Mouse (Mus musculus): ENCODE measurements around the gene Thbd.
A peak's percentile ranks its signal among the peaks of the same experiment; 100 is the strongest.

Gene Thbd

DNA sequence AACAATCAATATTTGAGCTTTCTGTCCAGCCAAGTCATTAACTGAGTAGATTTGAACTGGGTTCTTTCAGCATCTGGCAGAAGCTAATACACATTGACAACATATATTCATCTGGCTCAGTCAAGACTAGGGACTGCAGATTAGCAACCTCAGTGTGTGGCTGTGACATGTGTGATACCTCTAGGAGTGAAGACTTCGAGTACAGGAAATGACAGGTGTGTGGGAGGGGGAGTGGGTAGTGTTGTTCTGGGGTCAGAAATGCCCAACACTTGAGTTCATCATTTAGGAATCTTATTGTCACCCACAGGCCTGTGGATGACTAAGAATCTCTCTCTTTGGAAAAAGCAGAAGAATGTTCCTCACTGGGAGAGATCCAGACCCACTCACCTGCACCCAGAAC, 13.1 kb upstream of the Thbd start:
- no peak for DNase-seq

DNA sequence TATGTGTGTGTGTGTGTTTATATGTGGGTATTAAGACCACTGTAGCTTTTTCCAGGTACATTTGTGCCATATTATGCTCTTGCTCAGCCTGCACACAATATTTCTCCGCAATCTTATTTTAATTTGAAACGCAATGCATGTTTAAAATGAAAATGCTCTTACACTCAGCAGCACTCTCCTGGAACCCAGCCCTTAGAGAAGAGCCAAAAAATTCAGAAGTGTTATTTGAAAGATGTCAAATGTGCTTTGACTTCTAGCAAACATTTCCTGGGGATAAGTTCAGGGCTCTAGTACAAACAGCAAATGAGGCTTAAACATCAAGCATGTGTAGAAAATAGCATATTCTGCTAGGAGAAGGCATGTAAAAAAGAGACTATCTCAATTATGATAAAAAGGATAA, 11.8 kb upstream of the Thbd start:
- DNase-seq: no peak

DNA sequence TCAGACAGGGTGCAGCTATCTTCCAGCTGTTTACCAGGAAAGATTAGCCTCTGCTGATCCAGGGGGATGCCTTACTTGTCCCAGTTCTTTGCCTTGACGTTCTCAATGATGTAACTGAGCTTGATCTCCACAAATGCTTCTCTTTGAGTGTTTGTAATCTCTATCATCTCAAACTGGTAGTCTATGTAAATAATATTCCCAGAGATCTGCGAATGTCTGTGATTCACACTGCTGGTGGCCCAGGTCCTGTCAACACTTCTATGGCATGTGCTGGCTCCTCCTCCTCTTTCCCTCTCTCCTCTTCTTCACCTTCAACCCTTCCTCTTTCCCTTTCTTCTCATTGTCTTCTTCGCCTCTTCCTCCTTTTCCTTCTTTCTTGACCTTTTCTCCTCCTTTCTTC, 11.2 kb upstream of the Thbd start:
- no peak for DNase-seq

DNA sequence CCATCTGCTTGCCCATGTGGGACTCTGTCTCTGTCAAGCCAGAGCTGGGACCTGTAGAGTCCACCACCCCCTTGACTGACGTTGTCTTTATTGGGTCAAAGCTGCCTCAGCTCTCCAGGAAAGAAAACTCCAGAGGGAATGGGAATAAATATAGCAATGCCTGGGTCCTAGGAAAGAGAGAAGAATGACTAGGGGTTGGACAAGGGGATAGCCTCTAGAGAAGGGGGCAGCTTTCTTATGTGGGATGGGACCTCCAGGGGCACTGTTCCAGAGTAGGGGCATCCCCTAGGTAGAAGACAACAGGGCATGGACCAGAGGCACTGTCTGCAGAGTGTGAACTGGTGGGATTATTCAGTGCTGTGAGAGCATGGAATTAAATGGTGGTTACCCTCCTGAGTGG, 1.8 kb upstream of the Thbd start:
- no peak for DNase-seq

DNA sequence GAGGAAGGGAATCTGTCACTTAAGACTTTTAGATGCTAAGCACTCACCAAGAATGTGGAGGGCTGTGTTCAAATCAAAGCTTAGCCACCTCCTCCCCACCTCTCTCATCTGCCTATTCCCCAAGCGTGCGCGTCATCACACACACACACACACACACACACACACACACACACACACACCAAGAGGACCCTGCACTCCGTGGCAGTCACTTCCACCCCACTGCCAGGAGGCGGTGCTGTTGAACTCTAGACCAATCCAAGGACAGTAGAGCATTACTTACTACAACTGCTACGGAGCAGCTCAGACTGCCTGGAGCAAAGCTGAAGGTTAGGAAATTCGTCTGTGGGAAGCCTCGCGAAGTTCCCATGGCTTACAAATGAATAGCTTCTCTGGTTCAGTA, 1.2 kb upstream of the Thbd start:
- DNase-seq: peak; percentile 77

DNA sequence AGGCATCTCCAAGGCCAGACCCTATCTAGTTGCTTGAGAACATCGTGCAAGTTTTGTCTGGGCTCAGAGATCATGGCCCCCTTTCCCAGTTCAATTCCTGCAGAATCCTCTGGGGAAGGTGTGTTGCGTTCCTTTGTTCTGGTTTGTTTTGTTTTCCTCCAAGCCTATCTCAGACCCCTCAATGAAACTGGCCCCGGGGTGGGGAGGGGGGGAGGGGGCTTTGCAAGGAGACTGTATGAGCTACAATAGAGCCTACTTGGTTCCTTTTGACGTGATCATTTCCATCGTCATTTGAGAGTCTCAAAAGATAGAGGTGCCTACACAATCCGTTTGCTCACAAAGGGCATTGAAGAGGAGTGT, 753 bp upstream of the Thbd start:
- no peak for DNase-seq

DNA sequence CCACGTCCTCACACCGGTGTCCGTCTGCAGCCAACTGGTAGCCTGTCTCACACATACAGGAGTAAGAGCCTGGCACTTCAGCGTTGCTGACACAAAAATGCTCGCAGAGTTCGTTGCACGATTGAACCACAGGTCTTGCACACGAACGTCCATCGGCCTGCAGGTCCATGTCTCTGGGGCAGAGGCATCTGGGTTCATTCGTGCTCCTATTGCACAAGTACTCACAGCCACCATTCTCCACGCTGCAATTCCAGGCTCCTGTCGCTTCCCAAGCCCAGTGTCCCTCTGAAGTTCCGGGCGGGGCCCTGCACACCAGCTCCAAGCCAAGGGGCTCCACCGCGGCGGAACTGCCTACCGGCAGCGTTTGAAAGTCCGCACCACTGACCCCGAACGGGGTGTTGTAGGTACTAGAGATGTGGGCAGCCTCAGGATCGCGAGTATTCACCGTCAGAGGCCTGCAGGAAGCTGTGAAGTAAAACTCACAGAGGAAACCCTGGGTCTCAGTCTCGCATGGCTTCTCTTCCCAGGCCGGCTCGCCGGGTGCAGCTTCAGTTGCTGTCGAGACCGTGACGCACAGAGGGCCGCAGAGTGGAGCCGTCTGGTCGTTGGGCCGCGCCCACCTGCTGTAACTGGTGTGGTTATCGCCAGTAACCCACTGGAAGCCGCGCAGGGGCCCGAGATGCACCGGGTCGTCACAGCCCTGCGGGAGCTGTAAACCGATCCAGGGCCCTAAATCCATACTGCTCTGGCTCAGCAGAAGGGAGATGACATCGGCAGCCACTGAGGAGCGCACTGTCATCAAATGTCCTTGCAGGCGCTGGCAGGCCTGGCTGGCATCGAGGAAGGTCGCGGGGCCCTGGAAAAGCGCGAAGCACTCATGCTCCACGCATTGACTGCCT, 768 bp downstream of the Thbd start:
- peak; percentile 23 for DNase-seq

DNA sequence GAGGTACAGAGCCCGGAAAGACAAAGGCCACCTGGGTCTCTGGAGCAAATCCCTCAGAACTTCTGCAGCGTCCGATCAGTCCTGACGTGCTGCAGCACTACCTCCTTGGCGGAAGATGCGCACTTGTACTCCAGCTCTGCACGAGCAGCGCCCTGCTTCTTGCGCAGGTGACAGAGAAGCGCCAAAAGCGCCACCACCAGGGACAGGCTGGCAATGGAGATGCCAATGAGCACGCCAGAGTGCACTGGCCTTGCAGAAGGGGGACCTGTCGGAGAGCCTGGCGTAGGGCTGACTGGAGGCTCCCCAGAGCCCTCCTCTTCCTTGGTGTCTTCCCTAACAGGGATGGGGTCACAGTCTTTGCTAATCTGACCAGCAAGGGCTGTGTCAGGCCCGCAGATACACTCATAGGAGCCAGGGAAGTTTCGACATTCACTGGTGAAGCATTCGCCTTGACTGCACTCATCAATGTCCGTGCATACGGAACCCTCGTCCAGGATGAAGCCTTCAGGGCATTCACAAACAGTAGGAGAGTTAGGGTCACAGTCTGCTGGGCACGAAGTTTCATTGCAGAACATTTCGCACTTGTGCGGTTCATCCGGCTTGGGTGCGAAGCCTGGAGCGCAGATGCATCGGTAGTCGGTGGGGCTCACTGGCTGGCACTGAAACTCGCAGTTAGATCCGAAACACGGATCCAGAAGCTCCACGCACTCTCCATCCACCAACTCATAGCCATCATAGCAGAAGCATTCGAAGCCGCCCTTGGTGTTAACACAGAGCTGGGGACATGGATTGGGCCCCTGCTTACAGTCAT, 1.6 kb downstream of the Thbd start:
- peak; percentile 54 for DNase-seq

DNA sequence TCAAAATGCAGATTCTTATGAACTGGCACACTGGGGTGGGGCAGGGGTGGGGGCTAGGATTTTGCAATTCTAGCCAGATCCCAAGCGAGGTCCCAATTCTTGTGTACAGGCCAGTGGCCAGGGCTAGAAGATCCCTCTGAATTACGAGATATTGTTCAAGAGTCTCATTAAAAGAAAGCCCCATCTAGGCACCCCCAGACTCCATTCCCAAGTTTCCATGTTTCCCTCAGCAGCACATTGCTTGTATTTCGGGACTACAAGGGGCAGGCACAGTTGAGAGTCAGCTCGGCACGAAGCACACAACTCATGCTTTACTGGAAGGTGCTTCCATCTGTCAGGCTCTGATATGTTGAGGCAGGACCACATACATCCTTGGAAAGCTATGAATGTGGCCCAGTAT, 3.1 kb downstream of the Thbd start:
- DNase-seq: no peak

DNA sequence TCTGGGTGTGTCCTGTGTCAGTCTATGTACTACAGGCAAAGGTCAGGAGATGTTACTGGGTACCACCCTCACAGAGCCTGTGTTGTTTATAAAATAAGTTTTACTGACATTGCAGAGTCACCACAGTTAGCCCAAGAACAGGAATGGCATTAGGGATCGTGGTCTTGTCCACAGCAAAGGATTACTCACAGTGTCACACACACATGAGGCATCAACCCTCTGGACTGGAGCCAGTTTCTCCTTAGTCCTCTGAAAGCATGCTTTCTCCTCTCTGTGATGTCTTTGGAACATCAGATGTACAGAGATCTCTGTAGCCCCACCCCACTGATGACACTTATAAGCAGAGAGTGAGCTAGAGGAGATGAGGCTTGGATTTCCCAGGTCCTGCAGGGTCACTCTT, 5.8 kb downstream of the Thbd start:
- DNase-seq: no peak

DNA sequence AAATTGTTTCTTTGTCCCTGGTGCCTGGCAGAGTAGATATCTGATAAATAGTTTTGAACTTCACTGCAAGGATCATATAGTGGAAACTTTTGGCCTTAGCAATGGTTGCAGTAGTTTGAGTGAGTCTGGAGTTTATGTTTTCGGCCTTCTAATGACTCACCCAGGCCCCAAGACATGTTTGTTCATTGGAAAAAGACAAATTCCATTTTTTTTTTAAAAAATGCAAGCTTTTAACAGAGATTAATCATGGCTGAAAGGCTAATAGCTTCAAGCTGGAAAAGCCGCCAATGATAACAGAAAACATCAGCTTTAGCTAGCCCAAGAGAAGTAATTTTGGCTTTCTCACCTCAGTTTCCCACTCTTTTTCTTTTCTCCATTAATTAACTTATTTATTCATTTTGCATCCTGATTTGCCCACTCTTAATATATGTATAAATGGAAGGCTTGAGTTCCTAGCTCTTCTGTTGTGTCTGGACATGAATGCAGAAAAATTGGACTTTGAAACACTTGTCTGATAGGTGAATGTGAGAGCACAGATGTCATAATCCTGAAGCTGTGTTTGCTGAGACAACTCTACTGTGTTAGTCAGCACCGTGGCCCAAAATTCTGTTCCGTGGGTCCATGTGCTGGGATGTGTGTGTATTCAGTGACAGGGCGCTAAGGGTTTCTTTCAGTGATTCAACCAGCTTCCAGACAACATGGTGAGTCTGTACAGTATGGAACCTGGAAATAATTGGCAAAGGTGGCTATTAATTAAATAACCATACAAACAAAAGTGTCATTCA, 8.9 kb downstream of the Thbd start:
- DNase-seq: no peak

DNA sequence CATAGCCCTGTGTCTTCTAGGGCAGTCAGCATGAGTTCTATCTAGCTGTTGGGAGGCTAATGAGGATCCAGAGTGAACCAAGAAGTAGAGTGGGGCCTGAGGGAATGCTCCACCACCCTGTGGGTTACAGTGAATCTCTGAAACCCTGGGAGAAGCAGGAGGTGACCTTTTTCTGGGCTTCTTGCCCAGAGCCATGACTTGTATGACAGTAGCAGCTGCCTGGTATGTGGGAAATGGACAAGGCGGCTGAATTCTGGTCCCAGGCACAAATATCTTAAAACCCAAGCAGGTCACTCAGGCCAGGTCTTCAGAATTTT, 10.2 kb downstream of the Thbd start:
- no peak for DNase-seq

DNA sequence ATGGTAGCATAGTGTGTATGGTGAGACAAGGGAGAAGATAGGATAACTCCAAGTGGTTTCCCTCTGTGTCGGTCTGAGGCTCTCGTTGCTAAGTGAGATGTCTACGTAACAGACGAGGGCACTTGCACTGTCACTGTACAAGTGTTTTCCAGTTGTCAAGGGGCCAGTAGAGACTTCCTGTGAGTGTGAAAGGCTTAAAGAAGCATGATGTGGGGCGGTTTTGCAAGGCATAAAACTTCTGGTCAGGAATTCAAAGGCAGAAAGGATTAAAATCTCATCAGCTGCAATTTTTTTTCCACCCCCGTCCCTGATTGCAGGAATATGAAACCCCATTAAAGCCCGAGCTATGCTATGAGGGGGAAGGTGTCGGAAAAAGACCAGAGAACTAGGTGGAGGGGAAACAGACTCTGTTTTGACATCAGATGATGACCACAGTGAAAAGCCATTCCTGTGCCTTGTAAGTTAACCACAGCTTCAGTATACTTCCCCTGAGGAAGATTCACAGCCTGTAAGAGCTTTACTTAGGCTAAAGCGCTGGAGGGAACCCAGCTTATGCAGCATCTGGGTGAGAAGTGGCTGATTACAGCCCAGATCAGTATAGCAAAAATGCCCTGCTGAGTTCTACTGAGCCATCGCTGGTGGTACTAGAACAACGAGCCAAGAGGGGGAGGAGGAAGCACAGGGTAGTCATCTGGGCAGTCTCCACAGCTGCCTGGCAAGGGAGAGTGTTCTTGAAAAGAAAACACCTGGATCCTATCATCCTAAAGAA, 10.8 kb downstream of the Thbd start:
- DNase-seq: no peak

DNA sequence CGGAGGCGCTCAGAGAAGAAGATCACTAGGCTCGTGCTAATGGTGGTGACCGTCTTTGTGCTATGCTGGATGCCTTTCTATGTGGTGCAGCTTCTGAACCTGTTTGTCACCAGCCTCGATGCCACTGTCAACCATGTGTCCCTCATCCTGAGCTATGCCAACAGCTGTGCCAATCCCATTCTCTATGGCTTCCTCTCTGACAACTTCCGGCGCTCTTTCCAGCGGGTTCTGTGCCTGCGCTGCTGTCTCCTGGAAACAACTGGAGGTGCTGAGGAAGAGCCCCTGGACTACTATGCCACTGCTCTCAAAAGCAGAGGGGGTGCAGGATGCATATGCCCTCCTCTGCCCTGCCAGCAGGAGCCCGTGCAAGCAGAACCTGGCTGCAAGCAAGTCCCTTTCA, 11.8 kb downstream of the Thbd start:
- no peak for DNase-seq

DNA sequence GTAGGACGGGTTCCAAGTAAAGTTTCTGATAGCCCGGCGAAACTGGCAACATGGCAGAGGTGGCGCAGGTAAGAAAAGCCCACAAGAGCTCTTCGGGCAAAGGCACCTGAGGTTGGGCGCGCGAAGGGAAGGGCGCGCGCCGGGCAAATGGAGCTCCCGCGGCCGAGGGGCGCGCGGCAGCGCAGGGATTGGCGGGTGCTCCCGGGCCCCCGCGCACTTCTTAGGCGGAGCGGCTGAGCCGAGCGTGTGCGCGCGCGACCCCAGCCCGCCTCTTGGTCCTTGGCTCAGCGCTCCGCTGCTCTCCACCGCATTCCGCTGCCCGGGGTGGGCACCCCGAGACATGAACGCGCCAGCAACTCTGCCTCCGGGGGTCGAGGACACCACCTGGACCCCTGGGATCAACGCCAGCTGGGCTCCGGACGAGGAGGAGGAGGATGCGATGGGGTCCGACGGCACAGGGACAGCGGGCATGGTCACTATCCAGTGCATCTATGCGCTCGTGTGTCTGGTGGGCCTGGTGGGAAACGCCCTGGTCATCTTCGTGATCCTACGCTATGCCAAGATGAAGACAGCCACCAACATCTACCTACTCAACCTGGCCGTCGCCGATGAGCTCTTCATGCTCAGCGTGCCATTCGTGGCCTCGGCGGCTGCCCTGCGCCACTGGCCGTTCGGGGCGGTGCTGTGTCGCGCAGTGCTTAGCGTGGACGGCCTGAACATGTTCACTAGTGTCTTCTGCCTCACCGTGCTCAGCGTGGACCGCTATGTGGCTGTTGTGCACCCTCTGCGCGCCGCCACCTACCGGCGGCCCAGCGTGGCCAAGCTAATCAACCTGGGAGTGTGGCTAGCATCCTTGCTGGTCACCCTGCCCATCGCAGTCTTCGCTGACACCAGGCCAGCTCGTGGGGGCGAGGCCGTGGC, 12.6 kb downstream of the Thbd start, which contains the start of gene Sstr4:
Gene Sstr4, plus strand, starts transcription at position 214 of the 921 bp plus-strand sequence.
- peak; percentile 7 for DNase-seq

DNA sequence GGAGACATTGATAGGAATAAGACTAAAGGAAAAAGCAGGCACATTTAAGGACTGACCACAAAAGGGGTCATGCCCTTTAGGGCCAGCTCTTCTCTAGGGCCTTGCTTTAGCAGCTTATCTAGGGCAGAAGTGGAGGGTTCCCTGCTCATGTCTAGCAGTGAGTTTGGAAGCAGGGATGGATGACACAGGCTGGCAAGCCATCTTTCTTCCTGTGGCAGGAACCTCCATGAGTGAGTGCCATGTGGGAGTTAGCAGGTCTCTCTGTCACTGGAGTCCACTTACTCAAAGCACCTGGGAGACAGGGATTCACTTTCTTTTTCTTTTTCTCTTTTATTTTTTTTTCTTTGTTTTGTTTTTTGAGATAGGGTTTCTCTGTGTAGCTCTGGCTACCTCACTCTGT, 14.1 kb downstream of the Thbd start:
- no peak for DNase-seq

DNA sequence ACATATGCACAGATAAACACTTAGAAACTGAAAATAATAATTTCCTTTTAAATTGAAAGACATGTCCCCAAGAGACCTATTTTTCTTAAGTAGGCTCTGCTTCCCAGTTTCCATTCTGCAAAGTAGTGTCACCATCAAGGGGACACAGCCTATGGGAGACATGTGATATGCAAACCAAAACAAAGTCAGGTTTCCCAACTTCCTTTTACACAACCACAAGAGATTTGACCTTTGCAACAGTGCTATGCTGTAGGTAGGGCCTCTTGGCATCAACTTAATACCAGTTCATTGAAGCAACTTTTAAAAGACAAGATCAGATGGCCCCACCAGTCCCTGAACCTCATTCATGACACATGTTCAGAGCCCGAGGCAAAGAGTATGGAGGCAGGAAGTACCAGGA, 14.8 kb downstream of the Thbd start:
- no peak for DNase-seq

DNA sequence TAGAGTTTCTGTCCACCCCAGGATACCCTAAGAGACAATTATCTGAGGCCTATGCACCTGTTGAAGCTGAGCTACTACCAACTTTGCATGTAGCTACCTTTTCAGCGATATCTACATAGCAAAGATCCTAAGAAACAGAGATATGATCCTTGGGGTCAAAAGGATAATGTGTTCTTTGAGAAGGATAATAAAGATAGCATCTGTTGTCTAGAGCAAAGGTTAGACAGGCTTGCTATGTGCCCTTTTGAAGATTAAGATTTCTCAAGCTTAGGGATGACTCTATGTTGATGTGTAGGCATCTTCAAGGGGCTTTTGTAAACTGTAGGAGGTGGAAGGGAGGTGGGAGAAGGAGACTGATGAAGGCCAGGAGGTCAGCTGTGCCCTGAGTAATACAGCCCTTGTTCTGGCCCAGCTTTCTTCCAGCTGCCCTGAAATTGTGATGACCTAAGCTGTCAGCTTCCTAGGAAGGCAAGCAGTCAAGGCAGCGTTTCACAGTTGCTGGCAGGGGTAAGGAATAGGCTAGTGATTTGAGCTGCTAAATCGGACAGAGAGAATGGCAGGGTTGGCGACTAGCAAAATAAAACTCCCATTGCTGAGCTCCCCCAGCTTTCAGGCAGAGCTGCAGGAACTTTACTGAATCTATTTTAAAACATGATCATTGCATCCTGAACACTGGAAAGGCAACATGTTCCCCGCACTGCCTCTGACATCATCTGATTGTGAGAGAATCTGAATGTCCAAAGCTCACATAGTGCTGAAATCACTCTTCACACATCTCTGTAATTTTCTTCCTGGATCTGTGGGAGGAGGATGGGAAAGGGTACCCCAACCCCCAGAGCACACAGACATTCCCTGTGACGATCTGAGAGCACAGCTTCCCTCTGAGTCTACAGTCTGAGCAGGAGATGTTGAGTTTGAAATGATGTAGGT, 20.1 kb downstream of the Thbd start:
- DNase-seq: no peak

DNA sequence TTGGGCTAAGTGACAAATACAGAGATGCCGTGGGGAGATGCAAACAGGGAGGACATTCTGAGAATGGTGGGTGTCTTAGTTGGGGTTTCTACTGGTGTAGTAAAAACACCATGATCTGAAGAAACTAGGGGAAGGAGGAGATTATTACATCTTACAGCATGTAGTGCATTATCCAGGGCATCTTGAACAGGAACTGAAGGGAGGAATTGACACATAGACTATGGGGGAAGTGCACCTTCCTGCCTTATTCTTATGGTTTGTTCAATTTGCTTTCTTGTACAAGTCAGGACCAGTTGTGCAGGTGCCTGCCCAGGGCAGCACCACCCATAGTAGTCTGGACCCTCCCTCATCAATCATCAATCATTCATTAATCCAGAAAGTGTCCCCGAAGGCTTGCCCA, 21.1 kb downstream of the Thbd start:
- DNase-seq: no peak

DNA sequence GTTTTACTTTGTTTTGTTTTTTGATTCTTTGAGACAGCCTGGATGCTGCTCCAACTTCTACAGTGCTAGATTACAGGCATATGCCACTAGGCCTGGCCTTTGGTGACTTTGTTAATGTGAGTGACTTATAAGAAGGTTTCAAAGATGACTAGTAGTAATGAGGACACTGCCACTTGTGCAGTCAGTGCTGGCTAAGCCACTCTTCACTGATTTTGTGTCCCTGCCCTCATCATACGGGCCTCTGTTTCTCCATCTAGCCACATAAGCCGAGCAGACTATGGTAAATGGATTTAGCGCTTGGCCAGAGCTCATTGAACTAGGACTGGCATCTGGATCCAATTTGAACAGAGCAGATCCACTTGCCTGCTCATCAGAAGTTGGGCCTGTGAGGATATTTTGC, 21.5 kb downstream of the Thbd start:
- no peak for DNase-seq

DNA sequence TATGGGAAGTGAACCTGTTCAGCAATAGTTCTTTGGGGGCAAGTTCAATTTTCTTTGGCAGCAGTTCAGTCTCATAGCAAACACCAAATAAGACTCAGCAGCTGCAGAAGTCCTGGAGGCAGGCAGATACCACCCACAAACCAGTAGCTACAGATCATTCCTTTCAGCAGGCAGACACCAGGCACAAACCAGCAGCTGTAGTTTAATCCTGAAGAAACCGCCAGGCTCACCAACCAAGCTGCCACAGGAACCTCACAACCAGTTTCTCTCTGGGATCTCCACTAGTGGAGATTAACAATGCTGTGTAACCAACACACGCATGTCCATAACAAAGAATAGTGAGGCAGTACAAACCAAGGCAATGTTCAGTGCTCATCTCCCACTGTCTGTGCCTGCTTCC, 26.9 kb downstream of the Thbd start:
- no peak for DNase-seq
